Mouse (Mus musculus): ENCODE results near the gene Osbpl7. TPM values are rescaled to one million over a fixed set of nuclear protein-coding genes. Genes with fewer than 3 reads are reported as not detected.

Gene Osbpl7
- polyA plus RNA-seq, 1 experiment from 2014 or later, result 10.2 TPM

- Histone ChIP-seq H3K36me3 (ENCODE audit: insufficient read depth, low read length) (peaks cover 41% of the 10 kb centered on the region), H3K4me3 (ENCODE audit: low read length) (no peak overlapping the region), H3K27ac (ENCODE audit: low read length) (no peak overlapping the region), H3K9ac (replicated peaks; ENCODE audit: low read length) (peak overlapping the region; percentile 79; the same call in 1 of the 2 replicates), H3K9me3 (ENCODE audit: low read length) (no peaks in the 10 kb centered on the region), H3K4me1 (ENCODE audit: insufficient read depth, low read length) (peaks cover 15% of the 10 kb centered on the region), H3K27me3 (ENCODE audit: insufficient read depth, low read length) (no peaks in the 10 kb centered on the region), H3K4me2 (replicated peaks; ENCODE audit: low read depth, low read length) (peak overlapping the region; percentile 91; the same call in 1 of the 2 replicates)
- peak; percentile 20 for ATAC-seq (ENCODE audit: low FRiP score, low TSS enrichment)
- 23% methylated on average over 11 of the region's 11 CpGs for WGBS
These were observed 1.8 kb downstream of the Osbpl7 start for GRCm38 (mm10) chr11:97052219-97052646.

GRCm38 (mm10) chr11:97063274-97063920 lies 13.0 kb downstream of the Osbpl7 start:
- ATAC-seq (ENCODE audit: low FRiP score, low TSS enrichment), result no peak
- H3K4me1 ChIP-seq (ENCODE audit: insufficient read depth, low read length), result no peaks in the 10 kb centered on the region
- H3K9me3 ChIP-seq (ENCODE audit: low read length), result no peaks in the 10 kb centered on the region
- H3K4me2 ChIP-seq (replicated peaks; ENCODE audit: low read depth, low read length), result no peak overlapping the region
- H3K27ac ChIP-seq (ENCODE audit: low read length), result peak overlapping the region; percentile 69
- H3K4me3 ChIP-seq (ENCODE audit: low read length), result no peak overlapping the region
- no peaks in the 10 kb centered on the region for H3K27me3 ChIP-seq (ENCODE audit: insufficient read depth, low read length)
- 41% methylated on average over 9 of the region's 9 CpGs for WGBS
- H3K9ac ChIP-seq (replicated peaks; ENCODE audit: low read length), result no peak overlapping the region; the same call in 1 of the 2 replicates
- peaks cover 23% of the 10 kb centered on the region for H3K36me3 ChIP-seq (ENCODE audit: insufficient read depth, low read length)

GRCm38 (mm10) chr11:97063921-97064295 lies 13.5 kb downstream of the Osbpl7 start:
- Histone ChIP-seq H3K9me3 (ENCODE audit: low read length) (no peaks in the 10 kb centered on the region), H3K4me1 (ENCODE audit: insufficient read depth, low read length) (no peaks in the 10 kb centered on the region), H3K27ac (ENCODE audit: low read length) (no peak overlapping the region), H3K4me2 (replicated peaks; ENCODE audit: low read depth, low read length) (no peak overlapping the region), H3K9ac (replicated peaks; ENCODE audit: low read length) (no peak overlapping the region), H3K4me3 (ENCODE audit: low read length) (no peak overlapping the region), H3K27me3 (ENCODE audit: insufficient read depth, low read length) (no peaks in the 10 kb centered on the region), H3K36me3 (ENCODE audit: insufficient read depth, low read length) (peaks cover 23% of the 10 kb centered on the region)
- no peak for ATAC-seq (ENCODE audit: low FRiP score, low TSS enrichment)
- 81% methylated on average over 3 of the region's 3 CpGs for WGBS

DNA sequence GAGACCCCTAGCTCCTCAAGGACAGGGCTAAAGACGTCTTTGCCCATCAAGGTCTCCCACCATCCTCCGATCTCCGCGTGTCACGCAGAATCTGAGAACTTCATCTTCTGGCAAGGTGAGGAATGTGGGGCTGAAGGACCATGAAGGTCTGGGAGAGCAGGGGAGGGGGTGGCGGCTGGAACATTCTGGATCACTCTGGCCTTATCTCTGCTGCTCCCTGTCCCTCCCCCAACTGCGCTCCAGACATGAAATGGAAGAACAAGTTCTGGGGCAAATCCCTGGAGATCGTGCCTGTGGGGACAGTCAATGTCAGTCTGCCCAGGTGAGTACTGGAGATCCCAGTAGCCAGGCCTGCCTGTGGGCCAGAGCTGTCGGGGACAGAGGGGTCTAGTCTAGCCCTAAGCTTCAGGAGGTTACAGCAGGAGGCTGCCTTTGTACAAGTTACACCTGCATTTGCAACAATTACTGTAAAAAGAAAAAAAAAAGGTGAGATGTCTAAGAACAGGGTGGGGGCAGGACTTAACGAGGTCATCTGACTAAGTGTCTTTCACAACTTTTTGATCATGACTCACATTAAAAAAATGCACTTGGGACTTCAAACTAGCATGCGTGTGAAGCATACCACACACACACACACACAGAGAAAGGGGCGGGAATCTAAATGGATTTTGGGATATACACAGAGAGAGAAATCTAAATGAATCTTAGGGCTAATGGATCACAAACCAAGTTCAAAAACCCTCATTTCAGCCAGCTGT lies 15.3 kb downstream of the Osbpl7 start:
- WGBS, result 86% methylated on average over 12 of the region's 12 CpGs
- Histone ChIP-seq H3K27me3 (ENCODE audit: insufficient read depth, low read length) (no peaks in the 10 kb centered on the region), H3K27ac (ENCODE audit: low read length) (no peak overlapping the region), H3K4me1 (ENCODE audit: insufficient read depth, low read length) (no peaks in the 10 kb centered on the region), H3K9ac (replicated peaks; ENCODE audit: low read length) (no peak overlapping the region), H3K36me3 (ENCODE audit: insufficient read depth, low read length) (peaks cover 13% of the 10 kb centered on the region), H3K4me3 (ENCODE audit: low read length) (no peak overlapping the region), H3K4me2 (replicated peaks; ENCODE audit: low read depth, low read length) (no peak overlapping the region), H3K9me3 (ENCODE audit: low read length) (no peaks in the 10 kb centered on the region)
- ATAC-seq (ENCODE audit: low FRiP score, low TSS enrichment), result no peak

- peaks cover 6% of the 10 kb centered on the region; the same call in 1 of the 2 replicates for H3K36me3 ChIP-seq (ENCODE audit: insufficient read depth, low read length)
- H3K4me1 ChIP-seq (ENCODE audit: insufficient read depth, low read length), result no peaks in the 10 kb centered on the region
- no peak overlapping the region for H3K4me2 ChIP-seq (replicated peaks; ENCODE audit: low read depth, low read length)
- H3K4me3 ChIP-seq (ENCODE audit: low read length), result no peak overlapping the region
- no peaks in the 10 kb centered on the region for H3K27me3 ChIP-seq (ENCODE audit: insufficient read depth, low read length)
- H3K27ac ChIP-seq (ENCODE audit: low read length), result no peak overlapping the region
- WGBS, result 47% methylated on average over 22 of the region's 22 CpGs
- H3K9ac ChIP-seq (replicated peaks; ENCODE audit: low read length), result no peak overlapping the region
- no peak for ATAC-seq (ENCODE audit: low FRiP score, low TSS enrichment)
- no peaks in the 10 kb centered on the region for H3K9me3 ChIP-seq (ENCODE audit: low read length)
These were observed 16.4 kb downstream of the Osbpl7 start for GRCm38 (mm10) chr11:97066656-97067360.

- Histone ChIP-seq H3K9me3 (ENCODE audit: low read length) (no peaks in the 10 kb centered on the region), H3K4me1 (ENCODE audit: insufficient read depth, low read length) (no peaks in the 10 kb centered on the region), H3K9ac (replicated peaks; ENCODE audit: low read length) (no peak overlapping the region), H3K27ac (ENCODE audit: low read length) (no peak overlapping the region), H3K27me3 (ENCODE audit: insufficient read depth, low read length) (no peaks in the 10 kb centered on the region), H3K4me3 (ENCODE audit: low read length) (no peak overlapping the region), H3K4me2 (replicated peaks; ENCODE audit: low read depth, low read length) (no peak overlapping the region), H3K36me3 (ENCODE audit: insufficient read depth, low read length) (peaks cover 6% of the 10 kb centered on the region; the same call in 1 of the 2 replicates)
- ATAC-seq (ENCODE audit: low FRiP score, low TSS enrichment), result no peak
- WGBS, result 64% methylated on average over 1 of the region's 1 CpGs
These were observed 18.9 kb downstream of the Osbpl7 start for GRCm38 (mm10) chr11:97069333-97069732.

- ATAC-seq (ENCODE audit: low FRiP score, low TSS enrichment), result no peak
- no peak overlapping the region for H3K27ac ChIP-seq (ENCODE audit: low read length)
- peaks cover 6% of the 10 kb centered on the region; the same call in 1 of the 2 replicates for H3K36me3 ChIP-seq (ENCODE audit: insufficient read depth, low read length)
- no peaks in the 10 kb centered on the region for H3K4me1 ChIP-seq (ENCODE audit: insufficient read depth, low read length)
- 81% methylated on average over 2 of the region's 2 CpGs for WGBS
- H3K4me2 ChIP-seq (replicated peaks; ENCODE audit: low read depth, low read length), result no peak overlapping the region
- no peak overlapping the region for H3K4me3 ChIP-seq (ENCODE audit: low read length)
- no peak overlapping the region for H3K9ac ChIP-seq (replicated peaks; ENCODE audit: low read length)
- no peaks in the 10 kb centered on the region for H3K27me3 ChIP-seq (ENCODE audit: insufficient read depth, low read length)
- no peaks in the 10 kb centered on the region for H3K9me3 ChIP-seq (ENCODE audit: low read length)
These were observed 19.3 kb downstream of the Osbpl7 start for GRCm38 (mm10) chr11:97069770-97070169.

DNA sequence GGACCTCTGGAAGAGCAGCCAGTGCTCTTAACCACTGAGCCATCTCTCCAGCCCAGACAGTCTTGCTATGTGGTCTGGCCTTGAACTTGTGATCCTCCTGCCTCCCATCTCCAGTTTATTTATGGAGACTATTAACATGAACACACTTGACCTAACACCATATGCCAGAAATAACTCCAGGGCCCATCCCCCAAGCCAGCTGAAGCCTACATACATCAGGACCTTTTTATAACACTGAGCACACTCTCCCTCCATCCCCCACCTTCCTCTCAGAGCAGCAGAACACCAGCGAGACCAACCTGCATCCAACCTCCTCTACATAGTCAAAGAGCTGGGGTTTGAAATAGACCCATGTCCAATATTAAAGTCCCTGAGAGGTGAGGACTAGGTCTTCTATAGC lies 20.7 kb downstream of the Osbpl7 start:
- H3K4me2 ChIP-seq (replicated peaks; ENCODE audit: low read depth, low read length), result no peak overlapping the region
- 48% methylated on average over 1 of the region's 1 CpGs for WGBS
- H3K4me1 ChIP-seq (ENCODE audit: insufficient read depth, low read length), result no peaks in the 10 kb centered on the region

GRCm38 (mm10) chr11:97072533-97072932 lies 22.1 kb downstream of the Osbpl7 start:
- Histone ChIP-seq H3K9ac (replicated peaks; ENCODE audit: low read length) (no peak overlapping the region), H3K36me3 (ENCODE audit: insufficient read depth, low read length) (0 out of 2 replicates have a peak, but pooled peaks cover 3% of the 10 kb centered on the region), H3K4me2 (replicated peaks; ENCODE audit: low read depth, low read length) (no peak overlapping the region), H3K27ac (ENCODE audit: low read length) (no peak overlapping the region), H3K4me3 (ENCODE audit: low read length) (no peak overlapping the region), H3K27me3 (ENCODE audit: insufficient read depth, low read length) (no peaks in the 10 kb centered on the region), H3K9me3 (ENCODE audit: low read length) (no peaks in the 10 kb centered on the region), H3K4me1 (ENCODE audit: insufficient read depth, low read length) (no peaks in the 10 kb centered on the region)
- ATAC-seq (ENCODE audit: low FRiP score, low TSS enrichment), result no peak
- WGBS, result 33% methylated on average over 3 of the region's 3 CpGs

More for the DNA sequence above, 20.7 kb downstream of the Osbpl7 start:
- ATAC-seq (ENCODE audit: low FRiP score, low TSS enrichment), result no peak
- Histone ChIP-seq H3K27me3 (ENCODE audit: insufficient read depth, low read length) (no peaks in the 10 kb centered on the region), H3K4me3 (ENCODE audit: low read length) (no peak overlapping the region), H3K9ac (replicated peaks; ENCODE audit: low read length) (no peak overlapping the region), H3K9me3 (ENCODE audit: low read length) (no peaks in the 10 kb centered on the region), H3K27ac (ENCODE audit: low read length) (no peak overlapping the region), H3K36me3 (ENCODE audit: insufficient read depth, low read length) (peaks cover 6% of the 10 kb centered on the region; the same call in 1 of the 2 replicates)

Data from kidney, embryonic 16.5 days (tissue).